Mouse (Mus musculus): ENCODE results near the gene Spata1. TPM values are rescaled to one million over a fixed set of nuclear protein-coding genes. Genes with fewer than 3 reads are reported as not detected.

The Spata1 gene
- 14.4 TPM in 1 of 2 replicates, not detected in the other for polyA plus RNA-seq (2011; ENCODE audit: insufficient read depth, insufficient read length, low replicate concordance, missing spikeins)

- TF ChIP-seq CTCF (IDR thresholded peaks at IDR 0.05; ENCODE audit: control insufficient read depth, insufficient read depth, low read length) (no peak), POLR2A (IDR thresholded peaks at IDR 0.05; ENCODE audit: borderline replicate concordance, control insufficient read depth, low read depth, low read length) (peak; percentile 80; the same call in 1 of the 2 replicates)
- H3K27ac ChIP-seq (ENCODE audit: control insufficient read depth, insufficient read depth, low read depth, low read length, poor library complexity) = peak within 1 kb of the TSS; percentile 98
- WGBS = under 1% methylated on average over 62 of the region's 88 CpGs
- H3K4me3 ChIP-seq (replicated peaks; ENCODE audit: control insufficient read depth, low read depth, low read length) = peak within 1 kb of the TSS; percentile 91
- peaks cover 2% of the 10 kb centered on the region for H3K4me1 ChIP-seq (ENCODE audit: control insufficient read depth, insufficient read depth, low read length)
Observed at GRCm38 (mm10) chr3:146499431-146500002, at the start of gene Spata1, which contains the start of gene Gng5. Gene Spata1 (minus strand): TSS chr3:146499753. Gene Gng5 (plus strand): TSS chr3:146499807.

DNA sequence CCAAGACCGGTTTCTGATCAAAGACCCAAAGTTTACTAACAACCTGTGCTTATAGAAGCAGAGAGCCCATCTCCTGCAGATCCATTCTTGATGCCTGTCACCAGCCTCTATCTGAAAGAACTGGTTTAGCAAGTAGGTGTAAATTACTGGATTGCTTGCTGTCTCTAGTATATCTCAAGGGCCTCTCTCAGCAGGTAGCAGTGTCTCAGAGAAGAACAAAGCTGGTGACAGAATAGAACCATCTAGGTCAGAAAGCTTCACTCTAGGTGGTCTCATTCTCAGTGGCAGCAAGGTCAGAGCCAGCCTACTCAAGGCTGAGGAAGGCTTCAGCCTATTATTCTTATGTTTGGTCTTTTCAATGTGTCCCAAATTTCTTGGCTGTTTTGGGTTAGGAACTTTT, 44.1 kb upstream of the Spata1 start:
- Histone ChIP-seq H3K4me1 (ENCODE audit: control insufficient read depth, insufficient read depth, low read length) (no peaks in the 10 kb centered on the region; the same call in 1 of the 2 replicates), H3K4me3 (replicated peaks; ENCODE audit: control insufficient read depth, low read depth, low read length) (no peak overlapping the region), H3K27ac (ENCODE audit: control insufficient read depth, insufficient read depth, low read depth, low read length, poor library complexity) (no peak overlapping the region)
- no peak for TF ChIP-seq POLR2A (IDR thresholded peaks at IDR 0.05; ENCODE audit: borderline replicate concordance, control insufficient read depth, low read depth, low read length)
- no peak for TF ChIP-seq CTCF (IDR thresholded peaks at IDR 0.05; ENCODE audit: control insufficient read depth, insufficient read depth, low read length)
- 50% methylated on average over 1 of the region's 1 CpGs for WGBS

DNA sequence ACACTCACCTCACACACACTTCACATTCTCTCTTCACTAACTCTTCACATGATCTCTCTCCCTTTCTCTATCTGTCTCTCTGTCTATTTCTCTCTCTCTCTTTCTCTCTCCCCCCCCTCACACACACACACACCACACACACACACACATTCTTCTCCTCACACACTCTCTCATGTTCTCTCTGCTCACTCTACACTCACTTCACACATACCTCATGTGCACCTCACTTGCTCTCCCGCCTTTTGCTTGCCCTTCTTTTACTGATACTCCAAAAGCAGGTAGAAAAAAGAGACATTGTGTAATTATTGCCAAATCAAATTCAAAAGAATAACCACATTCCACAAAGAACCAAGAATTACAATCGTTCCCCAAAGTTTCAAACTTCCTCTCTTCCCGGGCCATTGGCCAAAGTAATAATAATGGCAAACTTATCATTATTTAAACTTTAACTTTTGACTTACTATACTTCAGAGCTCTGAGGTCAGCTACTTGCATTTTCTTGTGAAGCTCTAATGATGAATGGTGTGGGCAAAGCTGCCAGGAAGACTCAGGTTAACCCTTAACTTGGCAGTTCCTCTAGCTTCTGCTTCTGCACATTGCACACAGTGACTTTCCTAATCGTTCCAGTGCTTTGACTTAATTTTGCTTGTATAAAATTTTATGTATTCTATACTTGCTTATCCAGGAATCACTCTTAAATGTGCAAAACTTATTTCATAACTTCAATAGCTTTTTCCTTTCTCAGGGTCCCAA, 41.1 kb upstream of the Spata1 start:
- 10% methylated on average over 4 of the region's 4 CpGs for WGBS

DNA sequence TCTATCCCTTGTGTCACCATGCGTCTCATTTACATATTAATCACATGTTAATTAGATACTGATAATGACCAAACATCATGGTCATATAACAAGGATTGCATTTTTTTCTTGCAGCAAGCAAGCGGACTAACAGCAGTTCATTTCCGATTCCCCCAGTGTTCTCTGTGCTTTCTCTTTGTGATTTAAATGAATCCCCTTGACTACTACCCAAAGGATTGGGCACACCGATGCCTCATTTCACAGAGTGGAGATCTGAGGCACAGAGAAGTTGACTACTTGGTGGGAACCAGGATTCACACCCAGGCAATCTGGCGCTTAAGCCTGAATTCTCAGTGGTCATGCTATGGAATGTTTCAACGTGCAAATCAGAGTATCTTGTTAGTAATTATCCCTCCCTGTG, 35.4 kb upstream of the Spata1 start:
- H3K4me1 ChIP-seq (ENCODE audit: control insufficient read depth, insufficient read depth, low read length) = no peaks in the 10 kb centered on the region
- TF ChIP-seq CTCF (IDR thresholded peaks at IDR 0.05; ENCODE audit: control insufficient read depth, insufficient read depth, low read length) = no peak
- TF ChIP-seq POLR2A (IDR thresholded peaks at IDR 0.05; ENCODE audit: borderline replicate concordance, control insufficient read depth, low read depth, low read length) = no peak
- no peak overlapping the region for H3K4me3 ChIP-seq (replicated peaks; ENCODE audit: control insufficient read depth, low read depth, low read length)
- WGBS = 81% methylated on average over 6 of the region's 6 CpGs
- H3K27ac ChIP-seq (ENCODE audit: control insufficient read depth, insufficient read depth, low read depth, low read length, poor library complexity) = no peak overlapping the region

More for the DNA sequence above, 41.1 kb upstream of the Spata1 start:
- no peak overlapping the region for H3K27ac ChIP-seq (ENCODE audit: control insufficient read depth, insufficient read depth, low read depth, low read length, poor library complexity)
- no peak overlapping the region for H3K4me3 ChIP-seq (replicated peaks; ENCODE audit: control insufficient read depth, low read depth, low read length)
- no peaks in the 10 kb centered on the region; the same call in 1 of the 2 replicates for H3K4me1 ChIP-seq (ENCODE audit: control insufficient read depth, insufficient read depth, low read length)
- TF ChIP-seq POLR2A (IDR thresholded peaks at IDR 0.05; ENCODE audit: borderline replicate concordance, control insufficient read depth, low read depth, low read length) (no peak), CTCF (IDR thresholded peaks at IDR 0.05; ENCODE audit: control insufficient read depth, insufficient read depth, low read length) (no peak)

GRCm38 (mm10) chr3:146528335-146528734, 28.8 kb upstream of the Spata1 start:
- no peak overlapping the region for H3K4me3 ChIP-seq (replicated peaks; ENCODE audit: control insufficient read depth, low read depth, low read length)
- TF ChIP-seq CTCF (IDR thresholded peaks at IDR 0.05; ENCODE audit: control insufficient read depth, insufficient read depth, low read length) (no peak), POLR2A (IDR thresholded peaks at IDR 0.05; ENCODE audit: borderline replicate concordance, control insufficient read depth, low read depth, low read length) (no peak)
- 68% methylated on average over 2 of the region's 2 CpGs for WGBS
- no peak overlapping the region for H3K27ac ChIP-seq (ENCODE audit: control insufficient read depth, insufficient read depth, low read depth, low read length, poor library complexity)
- H3K4me1 ChIP-seq (ENCODE audit: control insufficient read depth, insufficient read depth, low read length) = no peaks in the 10 kb centered on the region

GRCm38 (mm10) chr3:146521652-146522020, 22.1 kb upstream of the Spata1 start:
- 17% methylated on average over 8 of the region's 8 CpGs for WGBS
- Histone ChIP-seq H3K4me3 (replicated peaks; ENCODE audit: control insufficient read depth, low read depth, low read length) (peak overlapping the region; percentile 89), H3K27ac (ENCODE audit: control insufficient read depth, insufficient read depth, low read depth, low read length, poor library complexity) (peak overlapping the region; percentile 99), H3K4me1 (ENCODE audit: control insufficient read depth, insufficient read depth, low read length) (no peaks in the 10 kb centered on the region; the same call in 1 of the 2 replicates)
- TF ChIP-seq POLR2A (IDR thresholded peaks at IDR 0.05; ENCODE audit: borderline replicate concordance, control insufficient read depth, low read depth, low read length) (no peak), CTCF (IDR thresholded peaks at IDR 0.05; ENCODE audit: control insufficient read depth, insufficient read depth, low read length) (no peak)

GRCm38 (mm10) chr3:146520798-146521651, 21.5 kb upstream of the Spata1 start, which contains the start of gene Rpf1:
Gene Rpf1 (minus strand): TSS chr3:146521429.
- WGBS = under 1% methylated on average over 78 of the region's 82 CpGs
- Histone ChIP-seq H3K4me3 (replicated peaks; ENCODE audit: control insufficient read depth, low read depth, low read length) (peak within 1 kb of the TSS; percentile 91), H3K4me1 (ENCODE audit: control insufficient read depth, insufficient read depth, low read length) (no peaks in the 10 kb centered on the region; the same call in 1 of the 2 replicates), H3K27ac (ENCODE audit: control insufficient read depth, insufficient read depth, low read depth, low read length, poor library complexity) (peak within 1 kb of the TSS; percentile 99)
- no peak for TF ChIP-seq CTCF (IDR thresholded peaks at IDR 0.05; ENCODE audit: control insufficient read depth, insufficient read depth, low read length)
- no peak; the same call in 1 of the 2 replicates for TF ChIP-seq POLR2A (IDR thresholded peaks at IDR 0.05; ENCODE audit: borderline replicate concordance, control insufficient read depth, low read depth, low read length)

Measured in bone marrow, adult 2 months (tissue).